Mouse (Mus musculus) common myeloid progenitor, adult 5-6 weeks (primary cell): ENCODE measurements around the gene Pklr. TPM values are rescaled to one million over a fixed set of nuclear protein-coding genes. Genes with fewer than 3 reads are reported as not detected.

Experiments used
- ATAC-seq: replicated peaks from 2 replicates; pipeline ENCODE4 v1.8.0; 2016; ENCODE audit warnings: low read depth, mild to moderate bottlenecking, moderate TSS enrichment, inconsistent platforms; ENCODE audit not compliant: poor library complexity, severe bottlenecking
- total RNA-seq: library from RNA; stranded (forward); fragments of 200-1000, 187-1606 nt; gene quantifications from 2 replicates; pipeline ENCODE4 v1.2.3, GENCODE M21; 2017

Pklr gene
- total RNA-seq, 1 experiment from 2014 or later: 44.1 TPM

- ATAC-seq: peak; percentile 77; the same call in 1 of the 2 replicates
Measured at GRCm38 (mm10) chr3:89115522-89115921, 20.4 kb upstream of the Pklr start.

GRCm38 (mm10) chr3:89123313-89123712 is 12.6 kb upstream of the Pklr start:
- ATAC-seq: no peak

DNA sequence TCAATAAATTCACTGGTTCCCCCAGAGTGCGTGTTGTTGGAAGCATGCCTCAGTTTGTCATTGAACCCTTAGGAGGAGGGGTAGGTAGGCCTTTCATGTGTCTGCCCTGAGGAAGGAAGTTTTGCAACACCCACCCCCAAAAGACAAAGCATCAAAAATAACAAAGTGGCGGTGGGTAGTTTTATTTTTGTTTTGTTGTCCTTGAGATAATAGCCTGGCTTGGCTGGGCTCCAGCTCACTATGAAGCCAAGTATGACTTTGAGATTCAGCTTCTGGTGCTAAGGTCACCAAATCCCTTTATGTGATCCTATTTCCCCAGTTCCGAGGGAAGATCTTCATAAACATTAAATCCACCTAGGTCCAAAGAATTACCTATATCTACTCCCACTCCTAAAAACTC is 11.7 kb upstream of the Pklr start:
- no peak for ATAC-seq

DNA sequence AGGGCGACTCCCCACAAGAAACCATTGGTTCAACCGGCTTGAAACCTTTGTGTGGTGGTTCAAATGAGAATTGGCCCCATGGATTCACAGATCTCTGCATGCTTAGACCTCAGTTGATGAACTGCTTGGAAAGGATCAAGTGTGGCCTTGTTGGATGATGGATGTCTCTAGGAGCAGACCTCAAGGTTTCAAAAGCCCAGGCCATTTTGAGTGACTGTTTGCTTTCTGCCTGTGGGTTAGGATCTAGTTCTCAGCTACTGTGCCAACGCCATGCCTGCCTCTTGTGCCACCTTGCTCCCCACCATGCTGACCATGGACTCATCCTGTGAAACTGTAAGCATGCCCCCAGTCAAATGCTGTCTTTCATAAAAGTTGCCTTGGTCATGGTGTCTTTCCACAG is 10.0 kb upstream of the Pklr start:
- ATAC-seq: no peak

DNA sequence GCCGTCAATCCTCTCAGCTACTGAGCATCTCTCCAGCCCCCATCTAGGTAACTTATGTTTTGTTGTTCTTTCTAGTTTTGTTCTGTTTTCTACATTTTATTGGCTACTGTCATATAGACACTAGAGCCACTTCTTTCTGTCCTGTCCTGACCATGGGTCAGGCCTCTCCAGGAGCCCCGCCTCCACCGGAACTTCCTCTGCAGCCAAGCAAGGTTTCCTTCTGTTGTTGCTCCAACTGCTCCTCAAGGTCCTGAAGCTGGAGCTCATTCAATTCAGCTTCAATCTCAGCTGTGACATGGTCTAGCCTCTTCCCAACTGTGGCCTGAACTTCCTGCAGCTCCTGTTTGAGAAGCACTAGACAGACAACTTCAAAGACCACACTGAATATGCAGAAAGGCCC is 6.0 kb upstream of the Pklr start:
- no peak for ATAC-seq

DNA sequence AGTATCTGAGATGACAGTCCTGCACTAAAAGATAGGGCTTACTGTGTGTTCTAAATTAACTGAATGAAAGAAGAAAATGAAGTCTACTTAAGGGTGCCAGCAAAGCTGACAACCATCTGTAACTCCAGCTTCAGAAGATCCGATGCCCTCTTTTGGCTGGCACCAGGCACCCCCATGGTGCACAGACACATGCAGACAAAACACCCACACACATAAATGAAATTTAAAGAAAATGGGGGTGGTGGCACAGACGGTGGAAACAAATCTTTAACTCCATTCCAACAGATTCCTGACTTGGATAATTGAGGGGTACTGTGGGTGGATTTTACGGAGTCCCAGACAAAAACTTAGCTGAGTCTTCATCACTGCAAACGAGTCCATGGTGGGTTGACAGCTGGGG is 4.1 kb upstream of the Pklr start:
- no peak for ATAC-seq

DNA sequence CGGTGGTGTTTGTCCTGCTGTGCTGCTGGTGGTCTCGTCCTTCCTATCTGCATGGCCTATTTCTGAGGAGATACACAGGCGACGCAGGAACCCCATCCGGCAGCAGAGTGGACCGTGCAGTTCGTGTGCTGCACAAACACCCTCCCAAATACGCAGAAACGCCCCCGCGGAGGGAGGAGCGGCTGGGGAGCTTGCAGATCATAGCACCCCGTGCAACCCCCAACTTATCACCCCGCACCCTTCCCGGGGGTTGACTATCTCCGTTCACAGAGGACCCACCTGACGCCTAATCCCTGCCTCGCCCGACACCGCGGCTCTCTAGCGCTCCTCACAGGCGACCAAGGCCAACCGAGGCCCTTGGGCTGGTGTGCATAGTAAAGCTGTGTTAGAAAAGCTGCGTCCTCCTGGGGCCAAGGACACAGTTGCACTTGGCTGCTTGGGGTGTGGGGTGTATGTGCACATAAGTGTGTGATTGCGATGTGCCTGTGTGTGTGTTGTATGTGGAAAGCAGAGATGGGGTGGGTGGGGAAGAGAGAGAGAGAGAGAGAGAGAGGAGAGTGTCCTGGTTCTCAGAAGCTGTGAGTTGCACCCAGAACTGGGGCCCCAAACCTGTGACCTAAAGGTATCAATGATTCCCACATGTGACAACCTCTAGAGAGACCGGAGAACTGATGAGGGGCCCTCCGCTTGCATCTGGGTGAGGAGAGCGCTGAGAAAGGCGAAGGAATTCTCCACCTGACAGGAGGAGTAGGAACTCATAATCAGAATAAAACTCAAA is 3.5 kb upstream of the Pklr start:
- peak; percentile 83 for ATAC-seq

DNA sequence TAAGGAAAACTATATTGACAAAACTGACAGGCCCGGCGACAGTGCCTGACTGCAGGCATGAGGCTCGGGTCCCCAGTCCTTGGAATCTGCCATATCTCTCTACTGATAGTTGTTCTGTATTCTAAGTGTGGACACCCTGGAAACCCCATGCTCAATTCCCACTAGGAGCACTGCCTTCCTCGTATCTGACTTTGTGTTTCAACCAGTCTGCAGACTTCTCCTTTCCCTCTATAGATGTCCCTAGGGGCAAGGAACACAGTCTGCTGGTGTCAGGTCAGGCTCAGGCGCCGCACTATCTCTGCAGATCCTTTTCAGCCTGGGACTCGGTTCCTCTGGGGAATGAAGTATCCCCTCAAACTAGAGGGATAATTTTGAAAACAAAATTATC is 2.9 kb upstream of the Pklr start:
- ATAC-seq: no peak

DNA sequence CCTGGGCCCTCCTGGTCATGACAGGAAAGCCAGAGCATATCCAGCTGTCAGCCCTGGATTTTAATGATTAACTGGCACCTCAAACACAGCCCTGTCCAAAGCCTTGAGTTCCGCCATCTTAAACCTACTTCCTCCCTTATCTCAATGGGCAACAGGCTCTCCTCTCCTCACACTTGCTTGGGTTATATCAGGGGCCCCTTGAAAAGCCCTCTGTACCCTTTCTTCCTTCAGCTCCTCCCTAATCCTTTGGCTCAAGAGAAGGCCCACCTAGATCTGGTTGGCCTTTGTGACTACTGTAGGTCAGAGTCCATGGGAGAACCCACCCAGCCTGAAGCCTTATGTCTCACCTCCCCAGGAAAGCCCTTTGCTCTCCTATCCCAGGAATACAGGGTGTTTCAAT is 2.2 kb upstream of the Pklr start:
- no peak for ATAC-seq

DNA sequence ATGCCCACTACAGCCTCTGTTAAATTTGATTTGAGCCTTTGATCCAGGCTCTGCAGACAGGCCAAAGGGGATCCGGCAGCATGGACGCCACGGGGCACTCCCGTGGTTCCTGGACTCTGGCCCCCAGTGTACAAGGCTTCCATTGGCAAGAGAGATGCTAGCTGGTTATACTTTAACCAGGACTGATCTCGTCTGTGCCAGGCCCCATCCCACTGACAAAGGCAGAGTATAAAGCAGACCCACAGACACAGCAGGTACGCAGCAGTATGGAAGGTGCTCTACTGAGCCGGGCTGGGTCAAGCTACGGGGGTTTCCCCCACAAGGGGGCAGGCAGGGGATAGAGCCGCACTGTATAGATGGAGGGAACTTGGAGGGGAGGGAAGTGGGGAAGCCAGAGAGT is 423 bp downstream of the Pklr start:
- peak; percentile 50 for ATAC-seq

- ATAC-seq: no peak
Measured at GRCm38 (mm10) chr3:89144821-89145220, 8.9 kb downstream of the Pklr start.

GRCm38 (mm10) chr3:89145566-89145965 is 9.6 kb downstream of the Pklr start:
- ATAC-seq: no peak

DNA sequence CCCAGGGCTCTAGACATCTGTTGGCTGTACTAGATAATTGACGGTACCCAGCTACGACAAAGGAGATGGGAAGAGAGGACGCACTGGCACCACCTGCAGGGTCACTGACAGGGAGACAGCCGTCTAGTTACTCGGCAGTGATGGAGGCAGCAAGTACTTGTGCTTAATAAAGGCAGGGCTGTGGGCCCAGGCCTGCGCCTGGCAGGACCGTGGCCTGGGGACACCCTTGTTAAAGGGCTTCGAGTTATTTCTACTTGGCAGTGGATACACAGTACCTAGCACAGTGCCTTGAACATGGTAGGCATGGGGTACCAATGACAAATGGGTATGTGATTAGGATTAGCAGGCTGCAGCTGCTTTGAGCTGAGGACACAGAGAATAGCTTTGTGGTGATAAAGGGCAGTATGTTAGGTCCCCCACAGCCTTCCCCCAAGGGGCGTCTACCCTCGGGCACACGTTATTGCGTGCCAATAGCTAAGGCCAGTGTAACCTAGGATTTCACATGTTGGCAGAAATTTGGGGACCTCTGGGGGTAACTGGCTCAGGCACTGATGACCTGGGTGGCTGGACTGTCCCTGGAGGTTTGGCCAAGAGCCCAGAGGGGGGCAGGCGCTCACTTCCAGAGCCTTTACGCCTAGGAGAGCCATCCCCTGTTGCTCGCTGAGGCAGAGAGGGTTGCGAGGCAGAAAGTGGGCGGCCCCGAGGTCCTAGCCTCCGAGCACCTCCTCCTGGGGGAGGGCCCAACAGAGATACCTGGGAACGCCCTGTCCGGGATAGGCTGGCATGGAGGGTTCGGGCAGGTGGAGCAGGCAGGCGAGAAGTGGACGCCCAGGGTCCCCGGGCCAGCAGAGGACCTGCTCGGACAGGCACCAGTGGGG is 11.4 kb downstream of the Pklr start:
- 0 out of 2 replicates have a peak, but pooled peaks have one; percentile 19 for ATAC-seq

GRCm38 (mm10) chr3:89147979-89148311 is 12.0 kb downstream of the Pklr start:
- no peak for ATAC-seq

DNA sequence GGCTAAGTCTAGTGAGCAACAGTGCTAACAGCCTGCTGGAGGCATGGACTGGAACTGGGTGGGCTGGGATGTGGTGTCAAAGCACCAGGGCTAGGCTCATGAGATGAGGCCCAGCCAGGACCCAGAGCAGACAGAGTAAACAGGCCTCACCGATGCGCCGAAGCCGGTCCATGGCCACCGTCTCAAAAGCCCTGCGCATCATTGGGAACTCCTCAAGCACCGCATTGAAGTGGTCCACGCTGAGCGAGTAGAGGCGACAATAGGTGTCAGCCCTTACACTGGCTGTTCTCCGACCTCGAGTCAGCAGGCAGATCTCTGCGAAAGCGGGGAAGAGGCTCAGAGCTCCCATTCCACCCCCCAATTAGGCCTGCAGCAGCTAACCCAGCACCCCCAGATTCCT is 12.6 kb downstream of the Pklr start:
- no peak for ATAC-seq

DNA sequence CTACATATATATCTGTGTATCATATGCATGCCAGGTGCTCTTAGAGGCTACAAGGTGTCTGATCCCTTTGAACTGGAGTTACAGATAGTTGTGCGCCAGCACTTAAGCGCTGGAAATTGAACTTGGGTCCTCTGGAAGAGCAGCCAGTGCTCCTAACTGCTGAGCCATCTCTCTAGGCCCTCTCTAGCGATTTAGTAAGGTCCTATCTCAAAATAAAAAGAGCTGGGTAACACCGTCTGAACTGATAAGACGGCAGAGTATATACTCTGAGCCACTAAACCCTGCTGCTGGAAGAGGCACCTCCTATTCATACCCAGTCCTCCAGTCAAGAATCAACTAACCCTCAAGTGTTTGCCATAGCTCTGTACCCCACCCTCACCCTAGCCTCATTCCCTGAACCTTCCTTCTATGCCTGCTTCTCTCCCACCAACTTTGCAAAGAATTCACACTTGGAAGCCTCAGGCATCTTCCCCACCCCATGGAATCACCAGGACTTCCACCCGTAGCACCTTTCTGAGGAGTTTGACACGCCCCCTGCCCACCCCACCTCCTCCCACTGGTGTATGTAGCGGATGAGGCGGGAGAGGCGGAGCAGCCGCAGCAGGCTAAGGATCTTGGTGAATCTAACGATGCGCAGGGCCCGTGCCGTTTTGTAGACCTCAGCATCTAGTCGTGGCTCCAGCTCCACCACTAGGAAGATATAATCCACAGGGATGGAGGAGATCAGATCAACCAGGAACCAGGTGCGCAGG is 16.3 kb downstream of the Pklr start:
- no peak for ATAC-seq

- ATAC-seq: no peak
Measured at GRCm38 (mm10) chr3:89156951-89157350, 21.0 kb downstream of the Pklr start.

- no peak for ATAC-seq
Measured at GRCm38 (mm10) chr3:89158651-89159050, 22.7 kb downstream of the Pklr start.

- peak; percentile 53 for ATAC-seq
Measured at GRCm38 (mm10) chr3:89159211-89159610, 23.3 kb downstream of the Pklr start.

- peak; percentile 47; the same call in 1 of the 2 replicates for ATAC-seq
Measured at GRCm38 (mm10) chr3:89159616-89160344, 23.8 kb downstream of the Pklr start, which contains the start of gene Hcn3. TSS of gene Hcn3 (minus strand) at chr3:89160196.
